Mouse (Mus musculus): ENCODE data around the gene Rnase11.

DNA sequence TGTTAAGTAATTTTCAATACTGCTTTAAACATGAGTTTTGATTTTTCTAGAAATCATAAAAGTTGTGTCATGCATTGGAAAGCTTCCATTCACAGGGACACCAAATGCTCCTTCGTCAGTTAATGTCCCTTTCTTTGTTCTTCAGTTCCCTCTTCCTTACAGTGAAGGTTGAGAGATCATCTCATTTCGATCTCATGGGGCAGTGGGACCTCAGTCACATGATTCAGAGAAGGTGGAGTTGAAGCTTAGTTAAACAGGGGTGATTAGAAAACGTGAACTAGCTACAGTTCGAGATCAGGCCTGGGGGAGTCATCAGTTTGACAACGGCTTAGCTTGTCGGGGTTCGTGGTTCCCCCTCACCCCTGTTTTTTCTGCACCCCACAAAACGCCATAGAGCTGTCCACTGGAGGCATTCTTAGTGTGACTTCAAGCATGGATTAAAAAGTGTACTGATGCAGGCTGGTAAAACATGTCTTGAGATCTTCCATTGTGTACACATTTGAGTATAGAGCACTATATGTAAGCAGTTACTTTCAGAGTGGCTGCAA is 42.2 kb upstream of the Rnase11 start:
- TF ChIP-seq CTCF (IDR thresholded peaks at IDR 0.05 in 2 of 3, conservative IDR thresholded peaks at IDR 0.05 in 1 of 3; ENCODE audit: control insufficient read depth in 1 of 3, insufficient read depth in 1 of 3, low read depth in 2 of 3, low read length in 3 of 3, poor library complexity in 1 of 3, severe bottlenecking in 1 of 3) (no peak), POLR2A (IDR thresholded peaks at IDR 0.05; ENCODE audit: control insufficient read depth in 1 of 2, insufficient read depth in 1 of 2, low read depth in 1 of 2, low read length in 2 of 2, poor library complexity in 1 of 2) (no peak), E2F4 (IDR thresholded peaks at IDR 0.05; ENCODE audit: borderline replicate concordance, low read depth, low read length) (no peak), CHD2 (IDR thresholded peaks at IDR 0.05; ENCODE audit: low read length) (no peak)

Data from MEL (cell line).